Mouse (Mus musculus) cerebellum, adult 2 months (tissue): ENCODE measurements around the gene Spag16.

Source experiments
- CTCF ChIP-seq: fragments of 200-500 bp; IDR thresholded peaks from 2 replicates; pipeline ENCODE4 v1.5.1; 2011; ENCODE audit warnings: low read depth, mild to moderate bottlenecking, control low read depth, low read length, moderate library complexity, borderline replicate concordance; ENCODE audit not compliant: insufficient read depth
- POLR2A ChIP-seq: fragments of 200-500 bp; IDR thresholded peaks from 2 replicates; pipeline ENCODE4 v1.6.1; 2011; ENCODE audit warnings: low read length, control low read depth, borderline replicate concordance; ENCODE audit not compliant: insufficient read depth

DNA sequence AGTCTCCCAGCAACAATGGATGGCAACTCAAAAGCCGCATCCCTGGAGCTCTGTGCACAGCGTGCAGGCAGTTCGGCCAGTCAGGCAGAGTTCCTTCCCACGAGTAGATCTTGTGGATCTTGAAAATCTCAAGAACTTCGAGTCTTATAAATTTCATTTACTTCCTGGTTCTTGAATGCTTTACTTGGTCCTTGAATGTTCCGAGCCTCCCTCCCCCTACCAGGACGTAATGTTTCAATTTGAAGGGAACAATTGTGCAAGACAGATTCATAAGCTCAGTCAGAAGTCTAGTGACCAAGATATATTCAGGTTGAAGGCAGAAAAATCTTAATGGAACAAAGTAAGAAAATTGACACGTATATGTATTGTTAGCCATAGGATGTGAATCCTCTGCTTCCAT lies 277.9 kb downstream of the Spag16 start:
- TF ChIP-seq CTCF (no peak), POLR2A (no peak)
